Mouse (Mus musculus) cerebral cortex, adult 2 months (tissue): ENCODE data around the gene Pip5k1a.

ENCODE experiments used
- WGBS: fragments of 180-500 bp; shearing (Covaris S2); methylation state at CpG from one replicate; pipeline ENCODE4 v1.1.7; 2018; 5-methylcytosine and 5-hydroxymethylcytosine counted together

The Pip5k1a gene

GRCm38 (mm10) chr3:95106338-95107117, at the start of gene Pip5k1a:
Gene Pip5k1a, minus strand, starts transcription at chr3:95106930.
- under 1% methylated on average over 51 of the region's 51 CpGs for WGBS

- WGBS = 43% methylated on average over 4 of the region's 4 CpGs
Observed at GRCm38 (mm10) chr3:95153874-95154273, 47.1 kb upstream of the Pip5k1a start.

GRCm38 (mm10) chr3:95147924-95148323, 41.2 kb upstream of the Pip5k1a start:
- WGBS = 70% methylated on average over 3 of the region's 3 CpGs

GRCm38 (mm10) chr3:95142617-95143011, 35.9 kb upstream of the Pip5k1a start:
- 13% methylated on average over 5 of the region's 5 CpGs for WGBS

- 79% methylated on average over 10 of the region's 10 CpGs for WGBS
Observed at GRCm38 (mm10) chr3:95141952-95142616, 35.4 kb upstream of the Pip5k1a start, which contains the start of gene Tnfaip8l2. Gene Tnfaip8l2, minus strand, starts transcription at chr3:95142360.

GRCm38 (mm10) chr3:95141474-95141873, 34.7 kb upstream of the Pip5k1a start:
- WGBS = 90% methylated on average over 9 of the region's 9 CpGs

- WGBS = 95% methylated on average over 6 of the region's 6 CpGs
Observed at GRCm38 (mm10) chr3:95140795-95141194, 34.1 kb upstream of the Pip5k1a start.

- 73% methylated on average over 18 of the region's 18 CpGs for WGBS
Observed at GRCm38 (mm10) chr3:95140289-95140595, 33.5 kb upstream of the Pip5k1a start.

- WGBS = 74% methylated on average over 25 of the region's 25 CpGs
Observed at GRCm38 (mm10) chr3:95139586-95140288, 33.0 kb upstream of the Pip5k1a start.

- WGBS = 79% methylated on average over 3 of the region's 3 CpGs
Observed at GRCm38 (mm10) chr3:95136336-95136735, 29.6 kb upstream of the Pip5k1a start.

GRCm38 (mm10) chr3:95135433-95136052, 28.8 kb upstream of the Pip5k1a start:
- WGBS = 41% methylated on average over 7 of the region's 7 CpGs

GRCm38 (mm10) chr3:95135023-95135422, 28.3 kb upstream of the Pip5k1a start:
- 23% methylated on average over 6 of the region's 6 CpGs for WGBS

- WGBS = no CpG with 5 or more reads among the region's 12 CpGs
Observed at GRCm38 (mm10) chr3:95134133-95134532, 27.4 kb upstream of the Pip5k1a start.

GRCm38 (mm10) chr3:95133680-95134101, 27.0 kb upstream of the Pip5k1a start, which contains the start of the genes Scnm1 and Lysmd1:
Gene Scnm1, minus strand, starts transcription at chr3:95134011.
Gene Lysmd1, plus strand, starts transcription at chr3:95134088.
- WGBS = under 1% methylated on average over 20 of the region's 20 CpGs

GRCm38 (mm10) chr3:95133176-95133575, 26.4 kb upstream of the Pip5k1a start:
- WGBS = 55% methylated on average over 11 of the region's 11 CpGs

- WGBS = 85% methylated on average over 2 of the region's 2 CpGs
Observed at GRCm38 (mm10) chr3:95132389-95132788, 25.7 kb upstream of the Pip5k1a start.

GRCm38 (mm10) chr3:95130081-95130480, 23.4 kb upstream of the Pip5k1a start:
- WGBS = 88% methylated on average over 5 of the region's 5 CpGs

GRCm38 (mm10) chr3:95129226-95129651, 22.5 kb upstream of the Pip5k1a start:
- WGBS = 57% methylated on average over 6 of the region's 6 CpGs

GRCm38 (mm10) chr3:95124972-95125371, 18.2 kb upstream of the Pip5k1a start:
- 11% methylated on average over 5 of the region's 5 CpGs for WGBS

GRCm38 (mm10) chr3:95124246-95124645, 17.5 kb upstream of the Pip5k1a start, which contains the start of gene Tmod4:
Gene Tmod4, plus strand, starts transcription at chr3:95124476.
- WGBS = 62% methylated on average over 6 of the region's 6 CpGs

GRCm38 (mm10) chr3:95121580-95121979, 14.8 kb upstream of the Pip5k1a start:
- WGBS = 69% methylated on average over 6 of the region's 6 CpGs

GRCm38 (mm10) chr3:95117751-95118150, 11.0 kb upstream of the Pip5k1a start:
- WGBS = 96% methylated on average over 2 of the region's 2 CpGs
